Mouse (Mus musculus) midbrain, embryonic 15.5 days (tissue): ENCODE data around the gene Mrps34. TPM values are rescaled to one million over a fixed set of nuclear protein-coding genes. Genes with fewer than 3 reads are reported as not detected.
A peak's percentile ranks its signal among the peaks of the same experiment; 100 is the strongest.

Experiments
- ATAC-seq: fragments of 200-750 bp; cut with Nextera tagmentation; replicated peaks from 2 replicates; pipeline ENCODE4 v1.8.0; 2017; ENCODE audit warnings: moderate TSS enrichment
- H3K27ac ChIP-seq: fragments of 300-500 bp; sonication (generic); 2 replicates; pipeline ENCODE4 v1.5.1; 2015; ENCODE audit warnings: mild to moderate bottlenecking, inconsistent platforms
- H3K27me3 ChIP-seq: fragments of 300-500 bp; sonication (generic); replicated peaks from 2 replicates; pipeline ENCODE4 v1.6.1; 2015; ENCODE audit warnings: inconsistent platforms
- H3K36me3 ChIP-seq: fragments of 300-500 bp; sonication (generic); replicated peaks from 2 replicates; pipeline ENCODE4 v1.6.1; 2015; ENCODE audit warnings: inconsistent platforms
- H3K4me1 ChIP-seq: fragments of 300-500 bp; sonication (generic); 2 replicates; pipeline ENCODE4 v1.6.1; 2015; ENCODE audit warnings: inconsistent platforms
- H3K4me2 ChIP-seq: fragments of 300-500 bp; sonication (generic); 2 replicates; pipeline ENCODE4 v1.6.1; 2015; ENCODE audit warnings: inconsistent platforms, mild to moderate bottlenecking, moderate library complexity
- H3K4me3 ChIP-seq: fragments of 300-500 bp; sonication (generic); 2 replicates; pipeline ENCODE4 v1.5.1; 2015; ENCODE audit warnings: mild to moderate bottlenecking, inconsistent platforms
- H3K9ac ChIP-seq: fragments of 300-500 bp; sonication (generic); 2 replicates; pipeline ENCODE4 v1.6.1; 2015; ENCODE audit warnings: mild to moderate bottlenecking, inconsistent platforms
- H3K9me3 ChIP-seq: fragments of 300-500 bp; sonication (generic); 2 replicates; pipeline ENCODE4 v1.6.1; 2016; ENCODE audit warnings: inconsistent platforms
- WGBS: fragments of 180-500 bp; shearing (Covaris S2); methylation state at CpG from one replicate; pipeline ENCODE4 v1.1.7; 2015; ENCODE audit warnings: mixed read lengths; 5-methylcytosine and 5-hydroxymethylcytosine counted together
- polyA plus RNA-seq: library from polyadenylated mRNA; unstranded; fragments of >200 nt; fragmentation: Nextera tagmentation; extraction: Ambion mirVana; gene quantifications from 2 replicates; pipeline ENCODE4 v1.2.1, GENCODE M21; 2015

Gene Mrps34
- 73.1 and 78.9 TPM in 2 replicates for polyA plus RNA-seq

DNA sequence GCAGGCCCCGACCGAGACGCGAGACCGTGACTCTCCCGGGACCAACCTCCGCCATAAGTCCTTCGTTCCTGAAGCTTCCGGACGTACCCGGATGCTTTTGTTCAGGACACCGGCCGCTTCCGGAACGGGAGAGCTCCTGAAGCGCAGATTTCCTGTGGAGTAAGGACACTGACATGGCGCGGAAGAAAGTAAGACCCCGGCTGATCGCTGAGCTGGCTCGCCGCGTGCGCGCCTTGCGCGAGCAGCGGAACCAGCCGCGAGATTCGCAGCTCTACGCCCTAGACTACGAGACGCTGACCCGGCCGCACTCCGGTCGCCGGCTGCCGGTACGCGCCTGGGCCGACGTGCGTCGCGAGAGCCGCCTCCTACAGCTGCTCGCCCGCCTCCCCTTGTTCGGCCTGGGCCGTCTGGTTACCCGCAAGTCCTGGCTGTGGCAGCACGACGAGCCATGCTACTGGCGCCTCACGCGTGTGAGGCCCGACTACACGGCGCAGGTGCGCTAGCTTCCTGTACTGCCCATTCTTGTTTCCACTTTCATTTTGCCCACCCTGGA is at the start of gene Mrps34, which contains the start of gene Eme2:
TSS of gene Mrps34 (plus strand) at position 122 of the 553 bp plus-strand sequence.
TSS of gene Eme2 (minus strand) at position 93 of the 553 bp plus-strand sequence.
- H3K4me1 ChIP-seq: peaks cover 50% of the 10 kb centered on the region
- peak within 1 kb of the TSS; percentile 90 for H3K9ac ChIP-seq
- H3K4me2 ChIP-seq: peak within 1 kb of the TSS; percentile 92
- H3K36me3 ChIP-seq: peaks cover 50% of the 10 kb centered on the region
- H3K9me3 ChIP-seq: no peaks in the 10 kb centered on the region
- ATAC-seq: peak; percentile 68
- H3K4me3 ChIP-seq: peak within 1 kb of the TSS; percentile 76
- H3K27me3 ChIP-seq: no peaks in the 10 kb centered on the region
- WGBS: under 1% methylated on average over 62 of the region's 62 CpGs
- H3K27ac ChIP-seq: peak within 1 kb of the TSS; percentile 88

DNA sequence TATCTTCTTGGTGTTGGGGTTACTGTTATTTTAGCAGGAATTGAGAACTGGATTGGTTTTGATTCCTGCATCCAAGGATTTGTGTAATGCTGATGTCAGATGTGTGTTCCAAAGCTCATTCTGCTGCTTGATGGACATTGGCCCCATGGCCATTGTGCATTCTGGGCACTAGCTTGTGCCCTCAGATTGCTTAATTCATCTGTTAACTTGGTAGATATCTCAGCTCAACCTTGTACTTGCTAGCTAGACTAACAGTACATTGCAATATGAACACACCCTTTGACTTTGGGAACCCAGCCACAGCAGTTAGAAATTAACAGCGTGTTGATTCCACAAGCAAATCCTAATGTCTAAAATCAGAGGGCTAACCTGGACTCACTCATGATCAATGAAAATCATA is 47.5 kb upstream of the Mrps34 start:
- H3K4me2 ChIP-seq: no peak overlapping the region
- H3K27me3 ChIP-seq: no peaks in the 10 kb centered on the region
- H3K9me3 ChIP-seq: no peaks in the 10 kb centered on the region
- no peaks in the 10 kb centered on the region for H3K36me3 ChIP-seq
- WGBS: 96% methylated on average over 1 of the region's 1 CpGs
- H3K4me1 ChIP-seq: peaks cover 26% of the 10 kb centered on the region
- no peak for ATAC-seq
- no peak overlapping the region for H3K27ac ChIP-seq
- no peak overlapping the region for H3K4me3 ChIP-seq
- H3K9ac ChIP-seq: no peak overlapping the region

DNA sequence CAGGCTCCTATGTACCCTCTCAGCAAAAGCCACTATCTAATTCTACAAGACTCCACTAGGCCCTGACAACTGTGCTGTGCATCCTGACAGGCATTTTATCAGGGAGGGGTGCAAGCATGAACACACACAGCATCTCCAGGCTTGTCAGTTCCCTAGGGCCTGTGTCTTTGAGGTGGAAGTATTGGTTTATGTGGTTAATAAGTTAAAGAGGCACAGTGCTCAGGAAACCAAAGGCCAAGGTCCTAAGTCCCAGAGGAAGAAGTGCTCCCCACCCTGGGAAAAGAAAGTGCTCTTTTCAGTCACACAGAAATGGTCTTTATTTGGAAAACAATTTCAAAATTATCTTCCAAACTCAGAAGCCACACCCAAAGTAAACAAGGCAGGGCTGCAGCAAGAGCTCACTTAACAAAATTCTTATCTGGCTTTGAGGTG is 46.3 kb upstream of the Mrps34 start:
- Histone ChIP-seq H3K36me3 (0 out of 2 replicates have a peak, but pooled peaks cover 3% of the 10 kb centered on the region), H3K9ac (no peak overlapping the region), H3K4me2 (peak overlapping the region; percentile 95), H3K9me3 (no peaks in the 10 kb centered on the region), H3K27ac (no peak overlapping the region), H3K27me3 (no peaks in the 10 kb centered on the region), H3K4me1 (peaks cover 26% of the 10 kb centered on the region), H3K4me3 (no peak overlapping the region)
- ATAC-seq: no peak

DNA sequence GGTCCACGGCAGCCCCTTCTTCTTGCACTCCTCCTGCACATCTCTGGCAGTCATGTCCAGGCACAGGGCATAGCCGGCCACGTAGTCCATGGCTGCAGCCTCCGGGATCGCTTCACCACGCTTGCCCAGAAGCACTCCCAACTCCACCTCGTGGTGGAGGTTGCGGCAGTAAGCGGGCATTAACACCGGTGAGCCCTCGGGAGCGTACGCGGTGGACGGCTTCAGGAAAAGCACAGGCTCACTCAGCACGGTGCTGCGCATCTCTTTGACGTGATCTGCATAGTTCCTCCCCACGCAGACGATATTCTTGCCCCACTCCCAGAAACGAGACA is 45.2 kb upstream of the Mrps34 start:
- H3K9ac ChIP-seq: peak overlapping the region; percentile 68
- WGBS: 0% methylated on average over 21 of the region's 21 CpGs
- H3K36me3 ChIP-seq: peaks cover 3% of the 10 kb centered on the region; the same call in 1 of the 2 replicates
- no peaks in the 10 kb centered on the region for H3K27me3 ChIP-seq
- ATAC-seq: peak; percentile 78; the same call in 1 of the 2 replicates
- H3K9me3 ChIP-seq: no peaks in the 10 kb centered on the region
- H3K4me1 ChIP-seq: peaks cover 26% of the 10 kb centered on the region
- peak overlapping the region; percentile 98 for H3K4me3 ChIP-seq
- peak overlapping the region; percentile 95 for H3K4me2 ChIP-seq
- peak overlapping the region; percentile 97 for H3K27ac ChIP-seq

DNA sequence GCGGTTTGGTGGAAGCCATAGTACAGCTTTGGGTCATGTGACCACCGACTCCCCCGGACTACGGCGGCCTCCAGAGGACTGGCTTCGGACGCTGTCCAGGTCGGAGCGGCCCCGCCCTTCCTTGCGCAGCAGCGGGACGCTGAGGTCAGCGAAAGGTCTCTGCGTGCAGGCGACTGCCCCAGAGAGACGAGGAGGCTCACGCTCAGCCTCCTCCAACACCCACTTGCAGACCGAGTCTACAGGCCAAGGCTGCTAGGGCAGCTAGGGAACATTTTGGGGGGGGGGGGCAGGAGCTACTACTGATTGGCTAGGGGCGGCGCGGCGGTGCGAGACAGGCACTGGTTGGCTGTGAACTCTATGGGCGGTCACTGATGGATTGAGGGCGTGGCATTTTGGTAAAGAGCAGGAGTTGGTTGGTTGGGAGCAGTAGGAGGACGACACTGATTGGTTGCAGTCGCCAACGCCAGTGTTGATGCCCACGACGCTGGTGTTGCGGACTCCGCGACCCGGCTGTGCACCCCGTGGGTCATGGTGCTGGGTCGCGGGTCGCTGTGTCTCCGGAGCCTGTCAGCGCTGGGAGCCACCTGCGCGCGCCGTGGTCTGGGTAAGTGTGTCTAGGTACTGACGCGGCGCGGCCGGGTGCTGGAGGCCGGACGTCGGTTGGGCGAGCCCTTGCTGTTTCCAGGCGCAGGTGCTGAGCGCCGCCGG is 44.7 kb upstream of the Mrps34 start, which contains the start of gene Fahd1:
TSS of gene Fahd1 (minus strand) at position 300 of the 708 bp plus-strand sequence.
- H3K36me3 ChIP-seq: peaks cover 3% of the 10 kb centered on the region; the same call in 1 of the 2 replicates
- peak within 1 kb of the TSS; percentile 88 for H3K9ac ChIP-seq
- H3K4me1 ChIP-seq: peaks cover 26% of the 10 kb centered on the region
- no peaks in the 10 kb centered on the region for H3K27me3 ChIP-seq
- peak within 1 kb of the TSS; percentile 98 for H3K4me3 ChIP-seq
- H3K27ac ChIP-seq: peak within 1 kb of the TSS; percentile 97
- ATAC-seq: peak; percentile 100
- 0% methylated on average over 58 of the region's 58 CpGs for WGBS
- no peaks in the 10 kb centered on the region for H3K9me3 ChIP-seq
- H3K4me2 ChIP-seq: peak within 1 kb of the TSS; percentile 95

DNA sequence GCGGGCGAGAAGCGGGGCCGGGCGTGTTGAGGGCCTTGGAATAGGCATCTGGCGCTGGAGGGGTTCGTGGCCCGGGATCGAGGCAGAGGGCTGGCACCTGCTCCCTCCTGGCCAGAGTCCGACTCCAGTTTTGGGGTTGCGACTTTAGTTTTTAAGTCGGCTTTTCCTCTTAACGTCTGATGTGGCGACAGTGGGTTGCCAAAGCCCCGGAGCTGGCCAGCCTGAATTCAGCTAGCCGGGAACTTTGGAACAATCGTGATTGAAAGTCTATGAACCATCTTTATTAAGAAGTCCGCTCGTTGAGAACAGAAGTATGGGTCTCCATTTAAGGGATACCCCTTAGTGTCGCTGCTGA is 44.2 kb upstream of the Mrps34 start:
- Histone ChIP-seq H3K4me1 (peaks cover 26% of the 10 kb centered on the region), H3K4me2 (peak overlapping the region; percentile 95), H3K27me3 (no peaks in the 10 kb centered on the region), H3K36me3 (peaks cover 3% of the 10 kb centered on the region; the same call in 1 of the 2 replicates), H3K9me3 (no peaks in the 10 kb centered on the region), H3K4me3 (peak overlapping the region; percentile 98), H3K9ac (peak overlapping the region; percentile 88), H3K27ac (peak overlapping the region; percentile 97)
- ATAC-seq: no peak
- WGBS: under 1% methylated on average over 20 of the region's 20 CpGs

DNA sequence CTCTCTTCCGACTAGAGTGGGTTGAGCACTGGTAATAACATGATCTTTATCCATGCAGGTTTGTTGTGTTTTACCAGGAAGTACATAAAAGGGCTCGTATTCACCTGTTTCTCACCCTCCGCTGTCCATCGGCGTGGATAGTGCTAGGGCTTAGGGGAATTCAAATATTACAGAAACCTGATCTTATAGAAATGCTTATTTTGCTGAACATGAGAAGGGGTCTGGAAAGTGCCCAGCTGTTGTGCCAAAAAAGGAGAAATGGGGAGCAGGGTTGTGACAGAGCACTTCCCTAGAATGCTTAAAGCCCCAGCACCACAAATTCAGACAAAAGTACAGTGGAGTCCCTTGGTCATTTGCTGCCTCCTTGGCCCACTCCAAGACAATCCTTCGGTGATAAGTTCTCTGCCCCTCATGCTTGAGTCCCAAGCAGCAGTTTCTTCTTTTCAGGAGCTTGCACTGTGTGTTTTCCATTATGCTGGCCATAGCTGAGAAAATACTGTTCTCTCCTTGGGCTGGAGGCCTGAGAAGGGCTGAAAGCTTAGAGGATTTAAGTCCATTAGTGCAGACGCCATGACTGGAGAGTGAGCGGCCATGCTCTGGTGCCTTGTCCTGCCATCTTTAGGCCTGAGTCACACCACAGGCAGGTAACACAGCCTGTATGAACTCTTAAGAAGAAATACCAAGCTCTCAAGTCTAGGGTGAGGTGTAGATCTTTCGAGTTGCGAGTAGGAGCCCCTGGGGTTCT is 43.4 kb upstream of the Mrps34 start:
- no peak for ATAC-seq
- H3K27ac ChIP-seq: no peak overlapping the region
- WGBS: 84% methylated on average over 10 of the region's 10 CpGs
- H3K4me2 ChIP-seq: peak overlapping the region; percentile 95
- H3K4me1 ChIP-seq: peaks cover 26% of the 10 kb centered on the region
- H3K9me3 ChIP-seq: no peaks in the 10 kb centered on the region
- H3K9ac ChIP-seq: peak overlapping the region; percentile 88; the same call in 1 of the 2 replicates
- H3K36me3 ChIP-seq: peaks cover 3% of the 10 kb centered on the region; the same call in 1 of the 2 replicates
- no peaks in the 10 kb centered on the region for H3K27me3 ChIP-seq
- H3K4me3 ChIP-seq: peak overlapping the region; percentile 98

DNA sequence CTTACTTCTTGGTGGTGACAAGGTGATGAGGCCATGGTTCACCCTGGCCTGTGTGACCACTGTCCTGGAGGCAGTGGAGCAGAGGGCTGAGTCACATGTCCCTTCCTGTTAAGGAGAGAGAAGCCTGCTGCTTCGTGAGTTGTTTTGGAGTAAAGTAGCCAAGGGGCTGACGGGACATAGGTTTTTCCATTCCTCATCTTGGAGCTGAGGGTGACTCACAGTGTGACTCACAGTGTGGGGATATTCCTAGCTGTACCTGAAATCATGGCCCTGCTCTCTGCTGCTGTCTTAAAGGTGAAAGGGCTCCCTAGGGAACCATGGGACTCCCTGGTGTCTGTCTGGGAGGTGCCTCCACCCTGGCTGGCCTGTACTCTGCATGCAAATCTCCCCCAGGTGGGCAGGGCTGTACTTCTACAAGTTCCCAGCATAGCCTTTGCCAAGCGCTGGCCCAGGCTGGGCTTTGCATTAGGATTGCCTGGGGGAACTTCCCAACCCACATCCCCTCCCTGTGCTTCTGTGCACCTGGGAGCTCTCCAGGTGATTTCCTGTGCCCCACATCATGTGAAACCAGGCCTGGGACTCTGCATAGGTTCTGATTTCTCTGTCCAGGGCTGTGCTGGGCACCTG is 39.0 kb upstream of the Mrps34 start:
- peaks cover 3% of the 10 kb centered on the region; the same call in 1 of the 2 replicates for H3K36me3 ChIP-seq

DNA sequence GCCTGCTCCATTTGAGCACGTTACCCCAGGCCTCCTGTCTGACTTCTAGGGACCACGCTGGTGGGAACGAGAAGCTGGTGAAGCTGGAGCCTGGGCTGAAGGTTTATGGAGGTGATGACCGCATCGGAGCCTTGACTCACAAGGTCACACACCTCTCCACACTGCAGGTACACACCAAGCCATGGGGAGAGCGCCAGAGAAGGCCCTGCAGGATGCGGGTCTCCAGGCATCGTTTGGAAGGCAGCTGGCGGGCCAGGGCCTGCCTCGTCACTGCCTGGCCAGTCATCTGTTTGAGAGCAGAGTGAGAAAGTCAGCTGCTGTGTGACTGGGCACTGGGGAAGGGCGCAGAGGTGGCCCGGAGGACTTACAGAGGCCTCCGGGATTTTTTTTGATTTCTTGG is 38.3 kb upstream of the Mrps34 start:
- peaks cover 3% of the 10 kb centered on the region for H3K4me1 ChIP-seq
- no peak overlapping the region for H3K27ac ChIP-seq
- WGBS: 92% methylated on average over 13 of the region's 13 CpGs
- no peak overlapping the region for H3K4me3 ChIP-seq
- ATAC-seq: no peak
- H3K4me2 ChIP-seq: no peak overlapping the region
- peaks cover 7% of the 10 kb centered on the region; the same call in 1 of the 2 replicates for H3K36me3 ChIP-seq
- no peaks in the 10 kb centered on the region for H3K9me3 ChIP-seq
- no peak overlapping the region for H3K9ac ChIP-seq
- H3K27me3 ChIP-seq: no peaks in the 10 kb centered on the region

More for the DNA sequence above, 39.0 kb upstream of the Mrps34 start:
- Histone ChIP-seq H3K27me3 (no peaks in the 10 kb centered on the region), H3K4me1 (peaks cover 9% of the 10 kb centered on the region), H3K9me3 (no peaks in the 10 kb centered on the region), H3K4me2 (no peak overlapping the region), H3K4me3 (no peak overlapping the region), H3K27ac (no peak overlapping the region), H3K9ac (no peak overlapping the region)
- WGBS: 84% methylated on average over 3 of the region's 3 CpGs
- no peak for ATAC-seq

DNA sequence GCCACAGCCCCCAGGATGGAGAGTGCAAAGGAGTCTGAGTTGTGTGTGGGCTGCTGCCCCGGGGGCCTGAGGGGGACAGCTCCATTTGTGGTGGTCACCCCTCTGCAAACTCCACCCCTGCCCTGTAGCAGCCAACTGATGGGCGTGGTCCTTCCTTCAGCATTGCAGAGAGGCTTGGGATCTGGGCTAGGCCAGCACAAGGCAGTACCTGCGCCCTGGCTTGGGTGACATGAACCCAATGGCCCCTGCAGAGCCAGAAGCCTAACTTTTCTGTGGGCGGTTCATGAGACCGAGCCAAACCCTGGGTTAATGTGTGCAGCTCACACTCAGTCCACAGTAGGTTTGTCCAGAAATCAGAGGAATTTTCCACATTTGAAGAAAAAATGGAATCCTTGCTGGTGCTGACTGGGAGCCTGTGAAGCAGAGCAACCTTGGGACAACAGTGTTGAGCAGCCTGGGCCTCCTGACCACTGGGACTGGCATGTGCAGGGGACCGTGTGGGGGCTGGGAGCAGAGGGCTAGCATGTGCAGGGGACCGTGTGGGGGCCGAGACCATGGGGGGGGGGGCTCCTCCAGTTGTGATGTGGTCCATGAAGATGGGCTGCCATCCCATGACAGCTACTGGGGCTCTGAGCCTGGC is 37.0 kb upstream of the Mrps34 start:
- 90% methylated on average over 8 of the region's 8 CpGs for WGBS
- H3K9ac ChIP-seq: no peak overlapping the region
- ATAC-seq: no peak
- no peak overlapping the region for H3K27ac ChIP-seq
- H3K9me3 ChIP-seq: no peaks in the 10 kb centered on the region
- H3K4me3 ChIP-seq: no peak overlapping the region
- H3K36me3 ChIP-seq: peaks cover 8% of the 10 kb centered on the region; the same call in 1 of the 2 replicates
- no peaks in the 10 kb centered on the region for H3K4me1 ChIP-seq
- no peaks in the 10 kb centered on the region for H3K27me3 ChIP-seq
- H3K4me2 ChIP-seq: no peak overlapping the region

DNA sequence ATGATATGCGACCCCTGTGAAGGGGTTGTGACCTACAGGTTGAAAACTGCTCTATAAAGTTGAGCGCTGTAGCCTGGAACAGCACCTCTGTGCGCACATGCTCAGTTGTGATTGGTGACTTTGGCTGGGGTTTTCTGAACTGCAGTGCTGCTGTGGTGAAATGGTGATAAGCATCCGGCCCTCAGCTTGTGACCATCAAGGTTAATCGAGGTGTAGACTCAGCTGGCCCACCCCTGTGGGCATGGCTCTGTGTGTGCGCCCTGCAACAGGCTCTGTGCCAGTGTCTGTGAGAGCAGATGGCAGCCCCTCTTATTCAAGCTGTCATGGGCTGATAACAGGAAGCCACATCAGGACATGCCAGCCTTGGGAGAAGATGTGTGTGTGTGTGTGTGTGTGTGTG is 35.9 kb upstream of the Mrps34 start:
- no peaks in the 10 kb centered on the region for H3K27me3 ChIP-seq
- peaks cover 8% of the 10 kb centered on the region; the same call in 1 of the 2 replicates for H3K36me3 ChIP-seq
- H3K9ac ChIP-seq: no peak overlapping the region
- H3K4me2 ChIP-seq: no peak overlapping the region
- no peak for ATAC-seq
- no peaks in the 10 kb centered on the region for H3K9me3 ChIP-seq
- H3K4me1 ChIP-seq: no peaks in the 10 kb centered on the region
- H3K27ac ChIP-seq: no peak overlapping the region
- WGBS: 92% methylated on average over 6 of the region's 6 CpGs
- H3K4me3 ChIP-seq: no peak overlapping the region
